Mouse (Mus musculus) T-cell, adult 2 months (primary cell): ENCODE data around the gene Rpl38.
A peak's percentile ranks its signal among the peaks of the same experiment; 100 is the strongest.
"Not testable (repeated sequence)": the region's sequence is repeated elsewhere in the genome, so short reads cannot be mapped to it uniquely, and the experiment has no call there.

Experiments
- DNase-seq: peaks from one replicate; pipeline ENCODE4 v3.0.0; 2022; ENCODE audit warnings: low spot score

The Rpl38 gene

GRCm38 (mm10) chr11:114656994-114657644, 11.2 kb upstream of the Rpl38 start:
- no peak for DNase-seq

GRCm38 (mm10) chr11:114657737-114658136, 10.6 kb upstream of the Rpl38 start:
- peak; percentile 51 for DNase-seq

GRCm38 (mm10) chr11:114662161-114662560, 6.2 kb upstream of the Rpl38 start:
- no peak for DNase-seq

- DNase-seq = peak; percentile 53
Measured at GRCm38 (mm10) chr11:114662746-114663362, 5.5 kb upstream of the Rpl38 start.

GRCm38 (mm10) chr11:114664164-114664563, 4.2 kb upstream of the Rpl38 start:
- no peak for DNase-seq

- no peak for DNase-seq
Measured at GRCm38 (mm10) chr11:114665463-114665862, 2.9 kb upstream of the Rpl38 start.

GRCm38 (mm10) chr11:114666786-114667185, 1.5 kb upstream of the Rpl38 start:
- DNase-seq = no peak

GRCm38 (mm10) chr11:114667236-114667931, 940 bp upstream of the Rpl38 start:
- no peak for DNase-seq

GRCm38 (mm10) chr11:114667932-114668285, 415 bp upstream of the Rpl38 start:
- peak; percentile 44 for DNase-seq

- peak; percentile 82 for DNase-seq
Measured at GRCm38 (mm10) chr11:114668741-114669623, 658 bp downstream of the Rpl38 start.

GRCm38 (mm10) chr11:114669651-114670168, 1.4 kb downstream of the Rpl38 start:
- peak; percentile 32 for DNase-seq

- no peak for DNase-seq
Measured at GRCm38 (mm10) chr11:114671147-114671546, 2.8 kb downstream of the Rpl38 start.

GRCm38 (mm10) chr11:114672794-114673718, 4.7 kb downstream of the Rpl38 start:
- DNase-seq = peak; percentile 52

GRCm38 (mm10) chr11:114673719-114674050, 5.4 kb downstream of the Rpl38 start:
- no peak for DNase-seq

GRCm38 (mm10) chr11:114674180-114674579, 5.9 kb downstream of the Rpl38 start:
- no peak for DNase-seq

GRCm38 (mm10) chr11:114674796-114675195, 6.5 kb downstream of the Rpl38 start:
- DNase-seq = not testable (repeated sequence)

GRCm38 (mm10) chr11:114675341-114675825, 7.1 kb downstream of the Rpl38 start, which contains the start of gene Ttyh2:
Gene Ttyh2 (plus strand): TSS chr11:114675431.
- peak; percentile 37 for DNase-seq

- DNase-seq = no peak
Measured at GRCm38 (mm10) chr11:114675826-114676401, 7.6 kb downstream of the Rpl38 start.

- no peak for DNase-seq
Measured at GRCm38 (mm10) chr11:114676431-114676830, 8.1 kb downstream of the Rpl38 start.

GRCm38 (mm10) chr11:114676896-114677530, 8.7 kb downstream of the Rpl38 start:
- DNase-seq = no peak
